Mouse (Mus musculus) urinary bladder, postnatal 14 days (tissue): ENCODE measurements around the gene Rps6ka4.

ENCODE experiments used
- DNase-seq: peaks from one replicate; pipeline ENCODE4 v3.0.0; 2021; ENCODE audit warnings: low spot score

Gene Rps6ka4

DNA sequence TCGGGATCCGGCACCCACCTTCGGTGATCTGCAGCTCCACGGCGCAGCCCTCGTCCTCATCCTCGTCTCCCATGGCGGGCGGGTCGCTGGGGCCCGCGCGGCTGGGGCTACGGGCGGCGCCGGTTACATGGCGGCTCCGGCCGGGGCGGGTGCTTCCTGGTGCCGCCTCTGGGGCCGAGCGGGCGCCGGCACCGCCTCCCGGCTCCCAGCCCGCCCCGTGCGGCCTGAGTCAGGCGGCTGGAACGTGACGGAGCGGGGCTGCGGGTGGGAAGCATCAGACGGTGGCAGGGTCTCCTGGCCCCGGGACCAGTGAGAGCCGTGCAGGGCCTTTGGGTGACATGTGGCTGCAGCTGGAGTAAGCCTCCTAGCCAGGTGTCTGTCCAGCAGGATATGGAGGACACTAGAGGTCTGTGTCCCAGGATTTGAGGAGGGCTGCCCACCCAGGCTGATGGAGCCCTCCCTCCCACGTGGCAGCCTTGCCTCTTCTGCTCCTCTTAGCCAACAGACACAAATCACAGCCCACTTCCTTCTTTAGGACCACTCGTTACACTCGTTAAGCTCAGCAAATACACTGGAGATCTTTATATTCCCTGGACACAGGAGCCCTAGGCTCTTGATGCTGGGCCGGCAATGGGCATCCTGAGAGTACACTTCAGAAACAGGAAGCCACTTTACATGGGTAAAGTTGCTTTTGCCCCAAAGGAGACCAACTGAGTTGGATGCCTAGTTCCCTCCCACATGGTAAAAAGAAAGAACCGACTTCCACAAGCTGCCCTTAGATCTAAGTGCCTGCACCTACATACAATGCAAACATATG is at the start of gene Rps6ka4:
TSS of gene Rps6ka4 (minus strand) at position 162 of the 817 bp plus-strand sequence.
- peak; percentile 78 for DNase-seq

- DNase-seq, result no peak
Observed at GRCm38 (mm10) chr19:6877965-6878364, 37.5 kb upstream of the Rps6ka4 start.

GRCm38 (mm10) chr19:6876799-6877198 is 36.4 kb upstream of the Rps6ka4 start:
- DNase-seq, result no peak

GRCm38 (mm10) chr19:6875834-6876233 is 35.4 kb upstream of the Rps6ka4 start:
- DNase-seq, result no peak

DNA sequence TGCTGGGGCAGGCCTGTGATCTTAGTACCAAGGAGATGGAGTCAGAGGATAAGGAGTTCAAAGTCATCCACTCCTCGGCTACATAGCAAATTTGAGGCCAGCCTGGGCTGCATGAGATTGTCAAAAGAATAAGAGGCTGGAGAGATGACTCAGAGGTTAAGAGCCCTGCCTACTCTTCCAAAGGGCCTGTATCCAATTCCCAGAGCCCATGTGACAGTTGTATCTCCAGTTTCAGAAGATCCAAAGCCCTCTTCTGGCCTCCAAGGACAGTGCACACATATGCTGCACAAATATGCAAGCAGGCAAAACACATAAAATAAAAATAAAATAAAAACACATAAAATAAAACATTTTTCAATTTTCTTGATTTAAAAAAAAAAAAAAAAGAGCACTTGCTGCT is 33.8 kb upstream of the Rps6ka4 start:
- no peak for DNase-seq

DNA sequence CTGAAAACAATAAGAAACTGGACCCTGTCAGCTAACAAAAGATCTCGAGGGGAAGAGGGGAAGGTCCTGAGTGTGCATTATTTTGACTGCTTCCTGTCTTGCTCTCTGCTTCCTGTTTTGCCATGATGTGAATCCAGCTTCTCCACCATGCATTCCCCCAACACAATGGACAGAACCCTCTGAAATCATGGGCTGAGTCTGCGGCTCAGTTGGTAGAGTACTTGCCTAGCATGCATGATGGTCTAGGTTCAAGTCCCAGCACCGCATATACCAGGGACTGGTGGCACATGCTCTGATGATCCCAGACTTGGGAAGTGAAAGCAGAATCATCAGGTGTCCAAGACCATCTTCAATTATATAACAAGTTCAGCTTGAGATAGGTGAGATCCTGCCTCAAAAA is 32.3 kb upstream of the Rps6ka4 start:
- DNase-seq, result no peak

DNA sequence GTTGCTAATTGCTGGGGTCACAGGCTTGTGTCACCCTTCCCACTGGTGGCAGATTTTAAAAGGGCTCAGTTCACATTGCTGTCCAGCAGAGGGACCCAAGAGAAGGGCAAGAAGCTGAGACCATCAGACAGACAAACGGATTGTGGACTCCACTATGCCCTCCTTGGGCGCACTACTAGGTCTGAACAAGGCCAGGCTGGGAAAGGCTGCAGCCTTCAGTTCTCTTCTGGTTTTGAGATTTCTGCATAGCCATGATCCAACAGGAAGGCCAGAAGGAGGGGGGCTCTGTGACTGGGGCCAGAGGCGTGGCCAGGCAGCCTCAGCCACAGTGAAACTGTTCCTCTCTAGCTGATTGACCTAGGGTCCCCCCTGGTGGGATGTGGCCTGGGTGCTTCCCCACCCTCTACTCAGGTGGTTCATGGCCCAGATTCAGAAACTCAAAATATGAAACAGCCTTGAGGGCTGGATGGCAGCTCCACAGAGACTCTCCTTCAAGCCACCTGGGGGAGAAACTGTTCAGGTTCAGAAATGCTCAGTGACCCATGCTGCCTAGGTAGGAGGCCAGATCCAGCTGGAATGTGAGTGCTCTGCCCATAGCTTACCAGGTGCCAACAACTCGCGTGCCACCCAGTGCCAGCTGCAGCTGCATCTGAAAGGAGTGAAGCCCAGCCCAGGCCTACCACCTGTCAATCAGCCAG is 31.3 kb upstream of the Rps6ka4 start:
- peak; percentile 50 for DNase-seq

GRCm38 (mm10) chr19:6869355-6869754 is 28.9 kb upstream of the Rps6ka4 start:
- peak; percentile 57 for DNase-seq

DNA sequence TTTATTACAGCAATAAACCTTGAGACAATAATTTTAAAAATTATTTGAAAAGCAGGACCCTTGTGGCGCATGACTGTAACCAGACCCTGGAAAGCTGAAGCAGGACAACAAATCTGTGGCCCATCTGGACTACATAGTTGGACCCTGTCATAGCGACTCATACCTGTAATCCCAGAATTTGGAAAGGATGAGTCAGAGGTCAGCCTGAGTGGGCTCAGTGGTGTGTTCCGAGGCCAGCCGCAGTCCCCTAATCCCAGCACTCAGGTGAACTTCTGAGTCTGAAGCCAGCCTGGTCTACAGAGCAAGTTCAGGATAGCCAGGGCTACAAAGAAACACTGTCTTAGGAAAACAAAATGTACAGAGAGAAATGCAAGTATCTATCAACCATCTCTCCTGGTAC is 21.0 kb upstream of the Rps6ka4 start:
- no peak for DNase-seq

- no peak for DNase-seq
Observed at GRCm38 (mm10) chr19:6860706-6861105, 20.3 kb upstream of the Rps6ka4 start.

- DNase-seq, result no peak
Observed at GRCm38 (mm10) chr19:6859971-6860370, 19.5 kb upstream of the Rps6ka4 start.

GRCm38 (mm10) chr19:6859032-6859651 is 18.7 kb upstream of the Rps6ka4 start:
- no peak for DNase-seq

DNA sequence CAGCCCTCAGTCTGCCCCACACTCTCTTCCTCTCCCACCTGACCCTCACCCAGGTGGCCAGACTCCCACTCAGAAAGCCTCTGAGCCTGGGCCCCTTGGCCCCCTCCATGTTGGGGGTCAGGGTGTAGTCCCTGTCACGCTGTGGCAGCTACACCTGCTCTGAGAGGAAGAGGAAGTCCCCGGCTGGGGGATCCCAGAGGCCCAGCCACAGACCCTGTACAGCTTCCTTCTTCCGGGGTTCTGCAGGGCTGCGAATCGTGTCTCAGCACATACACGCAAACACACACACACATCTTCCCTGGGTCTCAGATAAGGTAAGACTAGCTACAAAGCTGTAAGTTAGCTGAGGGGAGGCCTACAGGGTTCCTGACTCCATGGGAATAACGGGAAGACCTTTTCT is 17.6 kb upstream of the Rps6ka4 start, which contains the start of gene Ccdc88b:
TSS of gene Ccdc88b (minus strand) at position 181 of the 400 bp plus-strand sequence.
- DNase-seq, result no peak

GRCm38 (mm10) chr19:6857391-6858005 is 17.1 kb upstream of the Rps6ka4 start:
- DNase-seq, result no peak

DNA sequence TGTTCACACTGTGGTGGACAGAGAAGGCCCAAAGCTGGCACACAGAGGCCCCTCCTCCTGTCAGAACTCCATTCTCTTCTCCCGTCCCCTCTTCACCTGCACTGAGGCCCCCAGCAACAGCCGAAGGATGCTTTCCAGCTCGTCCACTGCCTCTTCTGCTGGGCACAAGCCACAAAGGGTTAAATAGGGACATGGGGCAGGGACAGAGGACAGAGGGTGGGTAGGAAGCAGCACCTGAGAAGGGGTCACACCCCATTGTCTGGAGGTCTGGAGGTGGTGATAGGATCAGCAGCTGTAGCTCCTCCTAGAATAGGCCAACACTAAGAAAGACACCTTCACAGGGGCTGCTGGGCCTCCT is 16.5 kb upstream of the Rps6ka4 start:
- no peak for DNase-seq

GRCm38 (mm10) chr19:6856281-6857002 is 16.0 kb upstream of the Rps6ka4 start:
- DNase-seq, result peak; percentile 58

DNA sequence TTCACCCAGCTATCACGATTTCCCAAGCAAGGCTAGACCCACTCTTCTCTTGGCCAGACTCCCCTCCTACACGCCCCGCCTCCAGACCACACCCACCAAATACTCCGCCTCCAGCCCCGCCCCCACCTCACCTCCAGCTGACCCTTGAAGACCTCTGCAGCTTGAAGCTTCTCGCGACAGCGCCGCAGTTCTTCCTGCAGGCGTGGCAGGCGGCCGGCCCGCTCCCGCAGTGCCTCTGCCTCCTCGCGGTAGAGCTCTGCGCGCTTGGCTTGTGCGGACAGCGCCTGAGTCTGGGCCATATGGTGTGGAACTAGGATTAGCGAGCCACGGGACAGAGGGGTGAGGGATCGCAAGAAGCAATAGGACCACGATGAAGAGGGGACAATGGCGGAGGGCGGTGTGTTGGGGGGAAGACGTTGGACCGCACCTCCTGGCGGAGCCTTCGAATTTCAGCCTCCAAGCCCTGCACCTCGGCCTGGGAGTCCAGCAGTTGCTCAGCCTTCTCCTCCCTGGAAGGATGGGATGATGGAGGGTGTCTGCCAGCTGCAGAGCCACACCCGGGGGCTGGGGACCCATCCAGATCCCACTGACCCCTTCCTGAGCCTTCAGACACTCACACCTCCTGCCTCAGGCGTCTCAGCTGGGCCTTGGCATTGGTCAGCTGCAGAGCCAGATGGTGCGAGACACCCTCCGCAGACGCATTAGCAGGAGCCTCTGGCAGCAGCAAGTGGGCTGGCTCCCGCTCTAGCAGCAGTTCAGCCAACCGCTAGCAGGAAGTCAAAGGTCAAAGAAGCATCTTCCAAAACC is 15.0 kb upstream of the Rps6ka4 start:
- peak; percentile 55 for DNase-seq

DNA sequence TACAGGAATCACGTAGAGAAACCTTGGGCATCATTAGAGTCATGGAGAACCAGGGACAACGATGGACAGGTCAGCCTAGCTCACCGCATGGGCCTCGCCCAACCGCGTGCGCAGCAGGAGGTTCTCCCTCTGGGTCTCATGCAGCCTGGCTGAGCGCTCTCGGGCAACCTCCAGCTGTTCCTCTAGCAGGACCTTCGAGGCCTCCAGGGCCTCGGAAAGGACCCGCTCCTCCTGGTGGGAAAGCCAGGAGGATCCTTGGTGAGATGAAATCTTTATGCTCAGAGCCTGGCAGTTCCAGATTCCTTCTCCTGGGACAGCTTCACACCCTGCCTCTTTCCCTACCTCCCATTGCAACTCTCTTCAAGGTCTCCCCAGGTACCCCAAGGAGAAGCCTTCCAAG is 14.2 kb upstream of the Rps6ka4 start:
- DNase-seq, result no peak

GRCm38 (mm10) chr19:6853903-6854302 is 13.5 kb upstream of the Rps6ka4 start:
- DNase-seq, result no peak

- no peak for DNase-seq
Observed at GRCm38 (mm10) chr19:6852393-6853305, 12.2 kb upstream of the Rps6ka4 start.
